Mouse (Mus musculus) midbrain, embryonic 16.5 days (tissue): Measurements from ENCODE around the gene Adh1. TPM values are rescaled to one million over a fixed set of nuclear protein-coding genes. Genes with fewer than 3 reads are reported as not detected.

ENCODE experiments used
- ATAC-seq: fragments of 200-750 bp; cut with Nextera tagmentation; 2 replicates; pipeline ENCODE4 v1.8.0; 2017; ENCODE audit warnings: moderate TSS enrichment
- H3K27ac ChIP-seq: fragments of 300-500 bp; sonication (generic); 2 replicates; pipeline ENCODE4 v1.5.1; 2014; ENCODE audit warnings: mild to moderate bottlenecking, low read length, mixed read lengths
- H3K27me3 ChIP-seq: fragments of 300-500 bp; sonication (generic); 2 replicates; pipeline ENCODE4 v1.6.1; 2014; ENCODE audit warnings: low read depth, low read length, mixed read lengths; ENCODE audit not compliant: control insufficient read depth, insufficient read depth
- H3K36me3 ChIP-seq: fragments of 300-500 bp; sonication (generic); 2 replicates; pipeline ENCODE4 v1.6.1; 2014; ENCODE audit warnings: mild to moderate bottlenecking, low read length, moderate library complexity, mixed read lengths; ENCODE audit not compliant: control insufficient read depth, insufficient read depth
- H3K4me1 ChIP-seq: fragments of 300-500 bp; sonication (generic); 2 replicates; pipeline ENCODE4 v1.6.1; 2014; ENCODE audit warnings: mild to moderate bottlenecking, low read length, mixed read lengths; ENCODE audit not compliant: control insufficient read depth, insufficient read depth
- H3K4me2 ChIP-seq: fragments of 300-500 bp; sonication (generic); 2 replicates; pipeline ENCODE4 v1.6.1; 2014; ENCODE audit warnings: mild to moderate bottlenecking, low read length, mixed read lengths
- H3K4me3 ChIP-seq: fragments of 300-500 bp; sonication (generic); 2 replicates; pipeline ENCODE4 v1.5.1; 2014; ENCODE audit warnings: low read depth, mild to moderate bottlenecking, low read length, moderate library complexity, mixed read lengths
- H3K9ac ChIP-seq: fragments of 300-500 bp; sonication (generic); 2 replicates; pipeline ENCODE4 v1.6.1; 2014; ENCODE audit warnings: low read depth, low read length, mixed read lengths
- H3K9me3 ChIP-seq: fragments of 300-500 bp; sonication (generic); replicated peaks from 2 replicates; pipeline ENCODE4 v1.6.1; 2014; ENCODE audit warnings: mild to moderate bottlenecking, low read length, mixed read lengths; ENCODE audit not compliant: control insufficient read depth, poor library complexity, severe bottlenecking
- WGBS: fragments of 180-500 bp; shearing (Covaris S2); extraction: QIAGEN DNeasy Blood & Tissue Kit; methylation state at CpG from one replicate; pipeline ENCODE4 v1.1.7; 2014; 5-methylcytosine and 5-hydroxymethylcytosine counted together
- polyA plus RNA-seq: library from polyadenylated mRNA; unstranded; fragments of >200 nt; fragmentation: Nextera tagmentation; extraction: Ambion mirVana; gene quantifications from 2 replicates; pipeline ENCODE4 v1.2.1, GENCODE M21; 2015

Adh1 gene
- polyA plus RNA-seq, 1 experiment from 2014 or later, result 1.1 TPM

DNA sequence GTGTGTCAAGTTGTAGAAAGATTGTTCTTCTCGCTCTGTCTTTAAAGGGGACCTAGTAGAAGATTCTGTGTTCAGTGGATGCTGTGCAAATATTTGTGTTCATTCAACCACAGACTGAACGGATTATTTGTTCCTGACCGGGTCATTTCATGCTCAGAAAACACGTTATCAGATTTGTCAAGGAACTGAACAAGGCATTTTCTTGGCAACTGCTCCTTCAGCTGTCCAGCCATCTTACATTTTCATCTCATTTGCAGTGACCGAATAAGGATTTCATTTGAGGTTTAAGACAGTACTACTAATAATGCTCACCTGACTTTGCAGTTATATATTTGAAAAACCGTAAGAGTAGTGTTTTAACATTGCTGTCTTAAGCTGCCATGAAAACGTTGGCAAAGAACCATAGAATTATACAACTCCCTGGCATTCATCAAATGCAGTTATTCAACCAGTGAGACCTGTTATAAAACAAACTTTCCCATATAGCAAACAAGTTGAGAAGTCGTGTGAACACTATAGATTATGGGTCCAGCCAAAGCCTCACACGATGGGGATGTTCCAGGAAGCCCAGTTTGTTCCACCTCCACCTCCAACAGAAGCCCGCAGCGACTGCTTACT lies 24.1 kb upstream of the Adh1 start:
- Histone ChIP-seq H3K4me3 (no peak overlapping the region), H3K27ac (no peak overlapping the region), H3K4me1 (no peaks in the 10 kb centered on the region; the same call in 1 of the 2 replicates), H3K36me3 (no peaks in the 10 kb centered on the region), H3K9me3 (no peaks in the 10 kb centered on the region), H3K27me3 (no peaks in the 10 kb centered on the region), H3K9ac (no peak overlapping the region), H3K4me2 (no peak overlapping the region)
- ATAC-seq, result no peak
- WGBS, result 74% methylated on average over 11 of the region's 11 CpGs

DNA sequence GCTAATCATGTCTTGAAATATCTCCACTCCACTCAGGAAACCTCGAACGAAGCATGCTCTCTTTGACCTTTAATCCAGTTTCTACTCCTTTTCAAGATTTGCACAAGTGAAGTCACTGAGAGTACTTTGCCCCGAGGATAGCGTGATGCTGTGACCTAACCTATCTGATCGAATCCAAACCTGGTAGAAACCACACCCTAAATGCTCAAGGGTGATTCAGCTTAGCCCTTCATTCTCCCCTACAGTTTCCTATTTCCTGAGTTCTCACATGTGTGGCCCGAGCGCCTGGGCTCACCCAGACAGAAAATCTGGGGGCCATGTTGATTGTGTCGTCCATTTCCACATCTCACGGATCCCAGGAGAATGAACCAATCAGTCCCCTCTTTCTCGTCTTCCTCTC lies 22.7 kb upstream of the Adh1 start:
- H3K4me2 ChIP-seq, result no peak overlapping the region
- H3K27me3 ChIP-seq, result no peaks in the 10 kb centered on the region
- 89% methylated on average over 10 of the region's 10 CpGs for WGBS
- ATAC-seq, result no peak
- no peak overlapping the region for H3K4me3 ChIP-seq
- H3K9ac ChIP-seq, result no peak overlapping the region
- H3K4me1 ChIP-seq, result peaks cover 4% of the 10 kb centered on the region; the same call in 1 of the 2 replicates
- H3K36me3 ChIP-seq, result no peaks in the 10 kb centered on the region
- H3K9me3 ChIP-seq, result no peaks in the 10 kb centered on the region
- H3K27ac ChIP-seq, result no peak overlapping the region

- no peak overlapping the region for H3K4me2 ChIP-seq
- H3K9me3 ChIP-seq, result no peaks in the 10 kb centered on the region
- H3K27me3 ChIP-seq, result no peaks in the 10 kb centered on the region
- H3K36me3 ChIP-seq, result no peaks in the 10 kb centered on the region
- ATAC-seq, result no peak
- no peak overlapping the region for H3K4me3 ChIP-seq
- no peak overlapping the region for H3K27ac ChIP-seq
- WGBS, result 88% methylated on average over 6 of the region's 6 CpGs
- H3K4me1 ChIP-seq, result peaks cover 4% of the 10 kb centered on the region; the same call in 1 of the 2 replicates
- H3K9ac ChIP-seq, result no peak overlapping the region
Observed at GRCm38 (mm10) chr3:138239461-138239860, 21.3 kb upstream of the Adh1 start.

DNA sequence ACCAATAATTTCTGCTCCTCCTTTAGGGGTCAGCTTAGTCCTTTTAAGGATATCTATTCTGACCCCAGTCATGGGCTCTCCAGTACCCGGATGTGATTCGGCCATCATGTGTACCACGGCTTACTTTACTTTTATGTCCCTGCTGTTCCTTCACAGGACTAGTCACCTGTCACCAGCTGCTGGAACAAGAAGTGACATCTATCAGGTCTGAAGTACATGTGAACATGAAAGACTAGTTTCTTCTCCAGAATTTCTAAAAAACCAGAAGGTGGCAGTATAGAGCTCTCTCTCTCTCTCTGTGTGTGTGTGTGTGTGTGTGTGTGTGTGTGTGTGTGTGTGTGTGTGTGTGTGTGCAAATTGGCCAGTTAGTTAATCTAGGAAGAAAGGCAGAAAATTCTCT lies 20.4 kb upstream of the Adh1 start:
- ATAC-seq, result no peak
- 88% methylated on average over 3 of the region's 3 CpGs for WGBS
- H3K4me1 ChIP-seq, result peaks cover 4% of the 10 kb centered on the region; the same call in 1 of the 2 replicates
- no peaks in the 10 kb centered on the region for H3K27me3 ChIP-seq
- no peaks in the 10 kb centered on the region for H3K36me3 ChIP-seq
- no peak overlapping the region for H3K4me3 ChIP-seq
- H3K27ac ChIP-seq, result no peak overlapping the region
- no peaks in the 10 kb centered on the region for H3K9me3 ChIP-seq
- no peak overlapping the region for H3K9ac ChIP-seq
- H3K4me2 ChIP-seq, result no peak overlapping the region

DNA sequence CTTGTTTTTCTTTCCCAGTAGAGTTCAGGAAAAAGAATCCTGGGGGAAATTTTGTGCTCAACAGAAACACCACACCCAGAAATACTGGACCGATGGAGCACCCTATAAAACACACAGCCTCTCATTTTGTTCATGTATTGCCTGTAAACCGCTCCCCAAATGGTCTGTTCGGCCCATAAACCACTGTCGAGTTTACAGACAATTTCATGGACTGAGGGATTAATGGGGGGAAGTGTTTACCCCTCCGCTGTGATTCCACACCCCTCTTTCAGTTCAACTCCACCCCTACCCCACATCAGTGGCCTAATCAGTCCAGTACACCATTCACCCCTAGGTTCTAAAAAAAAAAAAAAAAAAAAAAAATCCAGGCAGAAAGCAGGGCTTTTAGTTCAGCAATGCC lies 19.8 kb upstream of the Adh1 start:
- Histone ChIP-seq H3K27ac (no peak overlapping the region), H3K9ac (no peak overlapping the region), H3K4me1 (peaks cover 4% of the 10 kb centered on the region; the same call in 1 of the 2 replicates), H3K4me3 (no peak overlapping the region), H3K9me3 (no peaks in the 10 kb centered on the region), H3K4me2 (no peak overlapping the region), H3K36me3 (no peaks in the 10 kb centered on the region), H3K27me3 (no peaks in the 10 kb centered on the region)
- WGBS, result 73% methylated on average over 5 of the region's 5 CpGs
- no peak for ATAC-seq

GRCm38 (mm10) chr3:138241371-138241770 lies 19.4 kb upstream of the Adh1 start:
- Histone ChIP-seq H3K4me1 (peaks cover 4% of the 10 kb centered on the region; the same call in 1 of the 2 replicates), H3K27ac (no peak overlapping the region), H3K27me3 (no peaks in the 10 kb centered on the region), H3K36me3 (no peaks in the 10 kb centered on the region), H3K9ac (no peak overlapping the region), H3K4me3 (no peak overlapping the region), H3K9me3 (no peaks in the 10 kb centered on the region), H3K4me2 (no peak overlapping the region)
- 62% methylated on average over 6 of the region's 6 CpGs for WGBS
- no peak for ATAC-seq

- Histone ChIP-seq H3K4me3 (no peak overlapping the region), H3K27ac (no peak overlapping the region), H3K9ac (no peak overlapping the region), H3K27me3 (no peaks in the 10 kb centered on the region), H3K36me3 (no peaks in the 10 kb centered on the region), H3K9me3 (no peaks in the 10 kb centered on the region), H3K4me2 (no peak overlapping the region), H3K4me1 (peaks cover 4% of the 10 kb centered on the region; the same call in 1 of the 2 replicates)
- WGBS, result 50% methylated on average over 14 of the region's 14 CpGs
- peak; percentile 46; the same call in 1 of the 2 replicates for ATAC-seq
Observed at GRCm38 (mm10) chr3:138242021-138242726, 18.6 kb upstream of the Adh1 start.

DNA sequence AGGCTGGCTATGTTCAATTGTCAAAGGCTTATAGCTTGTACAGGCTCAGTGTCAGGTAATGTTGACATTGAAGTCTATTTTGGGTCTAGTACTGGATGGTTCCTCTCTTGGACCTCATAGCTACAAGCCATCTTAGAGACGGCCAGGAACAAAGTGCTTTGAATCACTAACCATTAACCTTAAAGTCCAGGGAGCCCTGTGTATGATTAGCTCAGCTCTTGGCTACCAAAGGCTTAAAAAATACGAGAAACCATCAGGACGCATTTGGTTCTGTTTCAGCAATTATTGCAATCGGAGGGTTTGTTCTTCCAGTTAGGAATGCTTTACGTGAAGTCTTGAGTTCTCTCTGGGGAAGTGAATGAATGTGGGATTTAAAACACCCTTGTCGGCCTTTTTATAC lies 17.9 kb upstream of the Adh1 start:
- H3K9ac ChIP-seq, result no peak overlapping the region
- ATAC-seq, result no peak
- no peaks in the 10 kb centered on the region for H3K27me3 ChIP-seq
- no peaks in the 10 kb centered on the region for H3K36me3 ChIP-seq
- no peak overlapping the region for H3K4me3 ChIP-seq
- WGBS, result 88% methylated on average over 6 of the region's 6 CpGs
- no peaks in the 10 kb centered on the region for H3K9me3 ChIP-seq
- H3K27ac ChIP-seq, result no peak overlapping the region
- H3K4me2 ChIP-seq, result no peak overlapping the region
- peaks cover 4% of the 10 kb centered on the region; the same call in 1 of the 2 replicates for H3K4me1 ChIP-seq

- Histone ChIP-seq H3K36me3 (no peaks in the 10 kb centered on the region), H3K4me1 (peaks cover 4% of the 10 kb centered on the region; the same call in 1 of the 2 replicates), H3K4me3 (no peak overlapping the region), H3K4me2 (no peak overlapping the region), H3K27me3 (no peaks in the 10 kb centered on the region), H3K27ac (no peak overlapping the region), H3K9me3 (no peaks in the 10 kb centered on the region), H3K9ac (no peak overlapping the region)
- 75% methylated on average over 7 of the region's 7 CpGs for WGBS
- ATAC-seq, result no peak
Observed at GRCm38 (mm10) chr3:138244338-138244874, 16.4 kb upstream of the Adh1 start.
